Mouse (Mus musculus): ENCODE results near the gene Ndrg3. TPM values are rescaled to one million over a fixed set of nuclear protein-coding genes. Genes with fewer than 3 reads are reported as not detected.

The Ndrg3 gene
- polyA plus RNA-seq, 1 experiment from 2014 or later: 50.5 TPM

Other genes starting within 250 kb of the Ndrg3 start
- gene Myl9, start 216.6 kb downstream of the Ndrg3 start, polyA plus RNA-seq (2016; fragmentation: Nextera tagmentation; extraction: Ambion mirVana): 61.4 and 95.4 TPM in 2 replicates
- gene Tgif2, start 152.0 kb downstream of the Ndrg3 start, polyA plus RNA-seq (2016; fragmentation: Nextera tagmentation; extraction: Ambion mirVana): 88.3 and 89.3 TPM in 2 replicates
- 8.6 and 11.8 TPM in 2 replicates for gene 4930518I15Rik, start 134.1 kb downstream of the Ndrg3 start, polyA plus RNA-seq (2016; fragmentation: Nextera tagmentation; extraction: Ambion mirVana)
- 170 and 173 TPM in 2 replicates for gene Rab5if, start 128.9 kb downstream of the Ndrg3 start, polyA plus RNA-seq (2016; fragmentation: Nextera tagmentation; extraction: Ambion mirVana)
- 0.17 and 0.23 TPM in 2 replicates for gene Sla2, start 104.9 kb downstream of the Ndrg3 start, polyA plus RNA-seq (2016; fragmentation: Nextera tagmentation; extraction: Ambion mirVana)
- 53.4 and 53.7 TPM in 2 replicates for gene Dsn1, start 15.1 kb upstream of the Ndrg3 start, polyA plus RNA-seq (2016; fragmentation: Nextera tagmentation; extraction: Ambion mirVana)
- gene Soga1, start 87.2 kb upstream of the Ndrg3 start, polyA plus RNA-seq (2016; fragmentation: Nextera tagmentation; extraction: Ambion mirVana): 6.0 and 7.4 TPM in 2 replicates
- gene Tldc2, start 95.0 kb upstream of the Ndrg3 start, polyA plus RNA-seq (2016; fragmentation: Nextera tagmentation; extraction: Ambion mirVana): not detected in 2 replicates
- gene Samhd1, start 143.2 kb upstream of the Ndrg3 start, polyA plus RNA-seq (2016; fragmentation: Nextera tagmentation; extraction: Ambion mirVana): 20.7 and 22.6 TPM in 2 replicates
- 35.6 and 36.2 TPM in 2 replicates for gene Rbl1, start 212.5 kb upstream of the Ndrg3 start, polyA plus RNA-seq (2016; fragmentation: Nextera tagmentation; extraction: Ambion mirVana)